Mouse (Mus musculus): Measurements from ENCODE around the gene Sirt3.

Sirt3 gene

DNA sequence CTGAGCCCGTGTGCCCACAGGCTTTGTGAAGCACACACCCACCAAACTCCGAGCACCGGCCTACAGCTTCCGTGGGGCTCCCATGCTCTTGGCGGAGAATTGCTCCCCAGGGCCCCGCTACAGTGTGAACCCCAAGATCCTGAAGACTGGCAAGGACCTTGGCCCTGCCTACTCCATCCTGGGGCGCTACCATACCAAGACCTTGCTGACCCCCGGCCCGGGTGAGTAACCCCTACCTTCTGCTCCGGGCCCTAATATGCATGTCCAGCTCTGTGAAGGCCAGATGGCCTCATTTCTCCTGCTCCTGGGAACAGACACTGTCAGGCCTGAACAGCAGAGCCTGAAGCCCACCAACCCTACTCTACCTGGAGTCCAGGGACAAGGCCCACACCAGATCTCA lies 33.5 kb downstream of the Sirt3 start:
- no peak for DNase-seq (ENCODE audit: low read depth, low spot score)

DNA sequence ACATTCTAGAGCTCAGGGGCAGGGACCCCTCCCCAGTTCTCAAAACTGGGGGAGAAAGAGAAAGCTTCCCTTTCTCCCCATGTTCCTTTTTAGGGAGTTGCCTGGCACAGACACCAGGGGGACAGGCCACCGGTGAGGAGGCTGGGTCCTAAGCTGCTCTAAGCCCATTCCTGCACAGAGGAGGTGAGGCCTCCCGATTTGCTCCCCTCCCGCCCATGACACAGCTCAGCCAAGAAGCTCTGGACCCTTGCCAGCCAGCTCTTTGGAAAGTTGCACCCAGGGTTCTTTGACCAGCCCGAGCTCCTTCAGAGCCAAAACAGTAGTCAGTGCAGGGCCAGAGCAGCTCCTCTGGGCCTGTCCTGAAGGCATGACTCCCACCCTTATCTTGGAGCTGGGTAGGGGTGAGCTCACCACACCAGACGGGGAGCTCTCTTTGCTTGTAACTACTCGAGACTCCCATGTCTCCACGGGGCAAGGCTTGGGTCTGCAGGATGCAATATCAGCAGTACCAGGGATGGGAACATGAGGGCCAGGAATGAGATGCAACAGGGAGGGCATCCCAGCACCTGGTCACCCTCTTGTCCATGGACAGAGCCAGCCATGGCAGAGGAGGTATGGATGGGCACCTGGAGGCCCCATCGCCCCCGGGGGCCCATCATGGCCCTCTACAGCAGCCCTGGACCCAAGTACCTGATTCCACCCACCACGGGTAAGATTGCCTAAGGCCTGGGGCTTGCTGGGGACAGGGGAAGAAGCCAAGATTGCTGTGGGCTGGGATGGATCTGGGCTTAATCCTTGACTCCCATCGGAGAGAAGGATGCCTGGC lies 34.1 kb downstream of the Sirt3 start, which contains the start of gene Odf3:
TSS of gene Odf3 (plus strand) at position 51 of the 826 bp plus-strand sequence.
- no peak for DNase-seq (ENCODE audit: low read depth, low spot score)

DNA sequence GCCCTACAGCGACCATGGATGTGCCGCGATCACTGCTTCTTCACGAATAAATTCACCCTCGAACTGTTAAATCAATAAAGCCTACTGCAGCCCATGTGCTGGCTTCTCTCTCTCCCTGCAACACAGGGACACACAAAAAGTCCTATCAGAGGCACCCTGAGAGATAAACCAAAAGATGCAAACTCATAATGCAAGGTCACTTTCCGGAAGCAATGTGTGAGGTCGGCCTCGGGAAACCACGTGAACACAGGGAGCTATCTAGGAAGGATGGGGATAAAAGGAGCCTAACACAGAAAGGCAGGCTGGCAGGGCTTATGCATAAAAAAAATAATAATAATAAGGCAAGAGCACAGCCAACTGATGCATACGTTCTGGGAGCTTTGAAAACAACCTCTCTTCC lies 35.4 kb downstream of the Sirt3 start:
- DNase-seq (ENCODE audit: low read depth, low spot score), result no peak

DNA sequence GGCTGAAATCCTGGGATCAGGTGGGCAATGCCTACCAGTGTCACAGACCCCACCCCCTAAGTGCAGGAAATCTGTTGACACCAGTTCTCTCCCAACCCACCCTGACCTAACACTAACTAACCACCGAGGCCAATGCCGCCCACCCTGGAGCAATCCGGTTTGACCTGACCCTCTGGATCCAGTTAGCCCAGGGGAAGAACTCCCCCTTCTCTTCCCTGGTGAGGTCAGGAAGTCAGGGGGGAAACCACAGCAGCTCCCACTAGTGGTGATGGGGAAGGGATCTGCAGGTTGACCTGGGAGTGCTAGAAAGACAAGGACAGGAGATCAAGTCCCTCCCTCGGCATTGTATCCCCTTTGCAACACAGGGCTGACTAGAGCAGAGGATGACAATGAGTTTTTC lies 36.4 kb downstream of the Sirt3 start:
- DNase-seq (ENCODE audit: low read depth, low spot score), result no peak

DNA sequence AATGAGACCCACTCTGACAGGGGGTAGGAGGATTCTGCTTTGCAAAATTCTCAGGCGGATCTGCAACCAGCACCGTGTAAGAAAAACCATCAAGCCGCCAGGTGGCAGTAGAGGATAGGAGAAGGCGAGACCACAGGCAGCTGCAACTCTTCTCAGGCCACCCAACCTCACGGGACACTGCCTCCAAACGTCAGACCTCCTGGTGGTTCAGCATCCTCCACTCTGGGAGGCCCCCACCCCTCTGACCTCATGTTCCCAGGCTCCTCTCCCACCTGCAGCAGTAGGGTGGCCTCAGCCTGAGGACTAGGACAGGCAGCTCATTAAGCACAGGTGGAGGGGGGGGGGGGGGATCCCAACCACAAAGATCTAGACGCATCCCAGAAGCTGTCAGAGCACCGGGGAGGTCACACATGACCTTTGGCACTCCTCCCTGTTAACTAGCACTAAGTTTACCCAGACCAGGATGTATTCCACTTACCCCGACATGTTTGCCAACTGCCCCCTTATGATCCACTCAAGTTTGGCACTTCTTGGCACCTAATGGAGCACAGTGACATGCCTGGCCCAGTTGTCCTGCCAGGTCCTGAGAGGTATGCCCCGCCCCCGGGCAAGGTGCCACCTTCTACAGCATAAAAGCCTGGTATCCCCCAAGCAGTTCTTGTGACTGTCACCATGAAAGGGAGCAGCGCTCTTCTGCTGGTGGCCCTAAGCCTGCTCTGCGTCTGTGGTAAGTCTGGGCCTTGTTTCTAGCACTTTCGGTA lies 37.0 kb downstream of the Sirt3 start, which contains the start of gene Scgb1c1:
TSS of gene Scgb1c1 (plus strand) at position 643 of the 761 bp plus-strand sequence.
- DNase-seq (ENCODE audit: low read depth, low spot score), result no peak

DNA sequence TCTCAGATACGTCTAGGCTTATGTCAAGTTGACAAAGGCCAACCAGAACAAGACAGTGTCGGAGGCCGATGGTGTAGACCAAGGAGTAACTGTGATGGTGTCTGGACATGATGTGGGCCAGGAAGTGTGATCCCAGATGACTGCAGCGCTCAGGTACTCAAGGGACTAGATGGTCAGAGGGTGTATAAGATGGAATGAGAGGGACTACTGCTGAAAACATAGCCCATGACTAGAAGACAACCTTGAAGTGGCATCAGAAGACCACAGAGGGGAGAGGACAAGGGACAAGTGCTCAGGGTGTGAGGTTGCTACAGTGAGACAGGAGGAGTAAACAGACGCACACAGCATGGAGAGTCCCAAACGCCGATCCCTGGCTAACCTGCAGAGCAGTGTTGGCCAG lies 38.3 kb downstream of the Sirt3 start:
- DNase-seq (ENCODE audit: low read depth, low spot score), result no peak

DNA sequence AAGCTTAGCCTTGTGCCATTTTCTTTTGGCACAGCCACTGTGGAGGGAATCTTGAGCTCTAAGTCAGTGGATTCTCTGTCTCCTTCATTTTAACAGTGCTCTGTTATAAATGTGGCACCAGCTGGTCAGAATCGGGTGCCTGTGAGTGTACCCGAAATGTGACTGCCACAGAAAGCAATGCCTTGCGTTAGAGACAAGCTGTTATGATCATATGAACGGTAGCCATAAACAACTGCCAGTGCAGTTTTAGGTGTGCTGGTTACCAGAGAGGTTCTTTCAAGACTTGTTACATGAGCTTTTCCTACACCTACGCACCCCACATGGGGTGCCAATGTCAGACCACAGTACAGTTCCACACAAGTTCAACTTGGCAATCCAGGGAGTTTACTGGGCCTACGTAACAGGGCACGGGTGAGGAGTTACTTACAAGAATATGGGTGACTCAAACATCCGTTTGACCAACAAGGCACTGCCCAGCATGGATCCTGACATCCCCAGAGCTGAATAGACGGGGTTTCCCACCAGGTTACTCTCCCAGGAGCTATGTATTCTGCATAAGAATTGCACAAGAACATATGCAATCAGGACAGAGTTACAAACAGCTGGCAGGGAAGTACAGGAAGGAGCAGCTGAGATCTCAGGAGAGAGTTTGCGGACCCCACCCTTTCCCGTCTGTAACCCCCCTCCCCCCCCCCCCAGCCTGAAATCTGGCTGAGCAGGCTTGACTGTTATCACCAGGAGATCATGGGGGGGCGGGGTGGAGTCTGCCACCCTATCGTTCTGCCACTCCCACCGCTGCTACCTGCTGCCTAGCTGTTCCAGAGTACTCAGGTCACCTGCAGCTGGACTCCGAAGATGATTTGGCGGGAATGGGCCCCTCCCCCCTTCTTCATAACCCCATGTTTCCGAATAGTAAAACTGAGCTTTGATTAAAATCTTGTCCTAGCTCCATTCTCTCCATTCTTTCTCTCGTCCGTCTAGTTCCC lies 41.1 kb downstream of the Sirt3 start:
- no peak for DNase-seq (ENCODE audit: low read depth, low spot score)

DNA sequence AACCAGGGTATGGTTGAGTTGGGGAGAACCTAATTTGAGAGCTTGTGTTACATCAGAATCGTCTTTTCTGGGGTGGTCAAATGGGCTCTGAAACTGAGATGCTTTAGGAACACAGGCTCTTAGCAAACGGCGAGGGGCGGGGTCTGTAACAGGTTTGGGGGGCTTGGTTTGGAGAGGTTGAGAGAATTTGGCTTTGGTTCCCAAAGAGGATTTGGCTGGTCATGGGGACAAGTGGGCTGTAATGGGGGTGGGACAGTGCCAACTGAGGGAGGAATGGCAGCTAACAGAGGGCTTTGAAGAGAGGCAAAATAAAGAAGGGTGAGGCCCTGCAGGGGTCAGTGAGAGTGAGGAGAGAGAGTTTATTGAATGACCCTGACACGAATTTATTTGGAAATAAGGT lies 42.6 kb downstream of the Sirt3 start:
- DNase-seq (ENCODE audit: low read depth, low spot score), result no peak

DNA sequence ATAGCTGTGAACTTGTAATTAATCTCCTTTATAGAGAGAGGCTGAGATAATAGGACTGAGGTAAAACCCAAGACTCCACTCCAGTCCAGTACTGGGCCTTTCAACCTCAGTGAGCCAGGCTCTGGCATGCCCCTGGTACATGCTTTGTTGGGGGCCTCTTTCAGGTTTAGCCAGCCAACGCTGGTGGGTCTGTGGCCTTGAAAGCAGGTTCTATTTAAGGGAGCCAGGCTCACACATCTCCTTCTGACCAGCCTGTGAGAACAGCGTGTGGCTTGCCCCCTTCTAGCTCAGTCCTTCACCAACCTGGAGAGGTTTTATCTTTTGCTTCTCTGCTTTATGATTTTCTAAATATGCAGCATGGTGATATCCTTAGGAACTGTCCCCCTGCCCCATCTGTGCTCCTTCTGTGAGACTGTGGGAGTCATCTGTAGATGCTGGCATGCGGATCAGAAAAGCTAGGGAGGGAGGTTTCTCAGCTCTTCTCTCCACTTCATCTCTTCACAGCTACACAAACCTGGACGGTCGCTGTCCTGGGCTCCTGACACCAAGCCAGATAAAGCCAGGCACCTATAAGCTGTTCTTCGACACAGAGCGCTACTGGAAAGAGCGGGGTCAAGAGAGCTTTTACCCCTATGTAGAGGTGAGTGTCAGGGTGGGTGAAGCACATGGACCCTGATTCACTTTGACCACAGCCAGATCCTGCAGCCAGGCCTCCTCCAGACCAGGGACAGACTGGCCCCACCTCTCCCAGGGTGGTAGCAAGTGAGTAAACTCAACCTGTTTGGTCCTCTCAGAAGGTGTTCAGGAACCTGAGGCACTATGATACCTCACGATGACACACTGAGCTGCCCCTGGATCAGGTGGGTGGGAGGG lies 45.6 kb downstream of the Sirt3 start:
- no peak for DNase-seq (ENCODE audit: low read depth, low spot score)

DNA sequence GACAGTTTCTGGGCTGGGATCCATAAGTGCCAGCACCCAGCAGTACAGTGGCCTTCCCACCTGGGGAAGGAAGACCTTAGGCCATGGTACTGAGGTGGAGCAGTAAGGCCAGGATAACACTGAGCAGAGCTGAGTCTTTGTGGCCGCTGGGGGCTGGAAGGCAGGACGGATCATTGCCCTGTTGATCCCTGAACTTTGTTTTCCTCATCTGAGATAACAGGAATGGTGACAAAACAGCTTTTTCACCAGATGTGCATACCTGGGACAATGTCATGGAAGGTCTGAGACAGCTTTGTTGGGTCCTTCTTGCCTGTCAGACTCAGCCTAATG lies 46.4 kb downstream of the Sirt3 start:
- no peak for DNase-seq (ENCODE audit: low read depth, low spot score)

DNA sequence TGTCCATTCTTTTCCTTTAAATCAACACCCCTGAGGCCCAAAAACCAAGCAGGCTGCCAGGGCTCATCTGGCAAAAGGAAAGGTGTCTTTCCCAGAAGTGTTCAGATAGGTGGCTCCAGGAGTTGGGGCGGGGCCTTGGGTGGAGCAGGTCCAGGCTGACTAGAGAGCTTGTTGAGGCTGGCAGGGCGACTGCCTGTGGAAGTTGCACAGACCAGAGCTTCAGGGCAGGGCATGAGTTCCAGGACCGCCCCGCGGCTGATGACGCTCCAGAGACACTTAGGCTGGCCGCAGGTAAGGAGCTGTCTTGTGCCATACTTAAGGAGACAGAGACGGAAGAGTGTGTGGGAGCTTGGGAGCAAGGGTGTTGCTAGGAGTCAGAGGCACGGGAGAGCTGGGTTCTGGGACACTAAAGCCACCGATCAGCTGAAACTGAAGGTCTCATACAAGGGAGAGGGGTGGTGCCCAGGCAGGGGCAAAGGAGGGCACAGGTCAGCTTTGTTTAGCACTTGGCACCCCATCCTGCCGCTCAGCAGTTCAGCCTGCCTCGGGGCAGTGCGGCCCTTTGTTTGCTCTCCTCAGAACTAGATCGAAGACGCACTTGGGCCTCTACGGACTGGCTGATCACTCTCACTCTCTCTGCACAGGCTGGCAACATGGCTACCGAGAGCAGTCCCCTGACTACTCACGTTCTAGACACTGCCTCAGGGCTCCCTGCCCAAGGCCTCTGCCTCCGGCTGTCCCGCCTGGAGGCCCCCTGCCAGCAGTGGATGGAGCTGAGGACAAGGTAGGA lies 46.9 kb downstream of the Sirt3 start, which contains the start of gene Urah:
TSS of gene Urah (plus strand) at position 51 of the 790 bp plus-strand sequence.
- no peak for DNase-seq (ENCODE audit: low read depth, low spot score)

DNA sequence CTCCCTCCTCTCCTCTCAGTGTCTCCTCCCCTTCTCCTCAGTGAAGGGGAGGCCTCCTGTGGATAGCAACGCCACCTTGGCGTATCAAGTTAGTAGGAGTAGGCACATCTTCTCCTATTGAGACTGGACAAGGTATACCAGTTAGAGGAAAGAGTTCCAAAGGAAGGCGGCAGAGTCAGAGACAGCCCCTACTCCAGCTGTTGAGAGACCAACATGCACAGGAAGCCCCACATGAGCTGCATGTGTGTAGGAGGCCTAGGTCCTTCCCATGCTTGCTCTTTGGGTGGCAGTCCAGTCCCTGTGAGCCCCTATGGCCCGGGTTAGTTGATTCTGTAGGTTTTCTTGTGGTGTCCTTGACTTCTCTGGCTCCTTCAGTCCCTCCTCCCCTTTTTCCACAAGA lies 48.8 kb downstream of the Sirt3 start:
- DNase-seq (ENCODE audit: low read depth, low spot score), result no peak

DNA sequence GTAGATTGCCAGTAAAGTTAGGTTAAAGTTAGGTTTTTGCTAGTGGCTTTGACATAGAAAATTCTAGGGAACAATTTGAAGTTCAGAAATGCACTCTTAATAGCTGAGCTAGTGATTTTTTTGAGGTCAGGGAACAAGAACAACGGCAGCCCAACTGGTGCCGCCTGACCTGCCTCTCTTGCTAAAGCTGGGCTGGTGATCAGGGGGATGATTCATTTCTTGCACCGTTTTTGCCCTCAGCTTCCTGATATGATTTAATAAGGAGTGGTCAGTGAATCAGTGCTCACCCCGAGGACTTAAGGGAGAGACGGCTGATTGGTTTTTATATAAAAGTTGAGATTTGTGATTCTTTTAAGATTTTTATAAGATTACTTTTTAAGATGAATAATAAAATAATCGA lies 50.7 kb downstream of the Sirt3 start:
- DNase-seq (ENCODE audit: low read depth, low spot score), result no peak

DNA sequence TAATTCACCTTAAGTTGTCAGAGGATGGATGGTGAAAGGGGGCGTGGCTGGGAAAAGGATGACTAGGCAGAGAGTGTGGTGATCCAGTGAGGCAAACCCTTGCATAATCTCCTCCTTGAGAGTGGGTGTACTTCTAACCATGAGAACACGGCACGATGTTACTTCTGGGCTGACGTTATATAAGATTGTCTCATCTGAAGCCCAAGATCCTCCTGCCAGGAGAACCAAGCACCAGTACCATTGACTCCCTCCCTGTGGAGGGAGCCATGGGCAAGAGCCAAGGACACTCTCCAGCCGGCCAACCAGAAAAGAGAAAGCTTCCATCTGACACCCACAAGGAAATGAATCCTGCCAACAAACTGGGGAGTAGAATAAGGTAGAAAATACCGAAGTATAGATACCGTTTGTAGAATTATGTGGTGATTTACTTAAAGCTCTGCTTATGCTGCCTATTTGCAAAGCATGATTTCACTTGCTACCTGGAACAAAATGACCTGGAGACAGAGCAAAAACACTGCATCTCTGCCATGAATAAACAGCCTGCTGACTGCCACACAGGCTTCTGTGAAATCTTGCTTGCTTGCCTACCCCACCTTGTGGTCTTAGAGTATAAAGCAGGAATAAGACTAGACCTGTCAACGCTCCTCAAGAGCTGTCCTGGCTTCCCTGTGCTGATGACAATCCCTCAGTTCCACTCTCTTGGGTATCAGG lies 53.8 kb downstream of the Sirt3 start:
- DNase-seq (ENCODE audit: low read depth, low spot score), result no peak

DNA sequence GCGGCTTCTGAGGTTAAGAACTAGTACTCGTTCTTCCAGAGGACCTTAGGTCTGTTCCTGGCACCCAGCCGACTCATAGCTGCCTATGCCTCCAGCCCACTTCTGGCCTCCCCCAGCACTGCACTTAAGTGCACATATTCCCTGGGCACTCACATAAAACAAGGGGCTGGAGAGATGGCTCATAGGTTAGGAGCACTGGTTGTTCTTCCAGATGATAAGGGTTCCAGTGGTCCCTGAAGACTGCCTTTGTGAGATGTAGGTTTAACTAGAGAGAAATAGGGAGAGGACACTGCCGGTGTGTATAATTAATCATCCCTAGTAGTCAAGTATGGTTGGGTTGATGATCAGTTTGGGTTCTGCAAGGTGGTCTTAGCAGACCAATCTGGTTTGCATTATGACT lies 59.4 kb downstream of the Sirt3 start:
- DNase-seq (ENCODE audit: low read depth, low spot score), result no peak

DNA sequence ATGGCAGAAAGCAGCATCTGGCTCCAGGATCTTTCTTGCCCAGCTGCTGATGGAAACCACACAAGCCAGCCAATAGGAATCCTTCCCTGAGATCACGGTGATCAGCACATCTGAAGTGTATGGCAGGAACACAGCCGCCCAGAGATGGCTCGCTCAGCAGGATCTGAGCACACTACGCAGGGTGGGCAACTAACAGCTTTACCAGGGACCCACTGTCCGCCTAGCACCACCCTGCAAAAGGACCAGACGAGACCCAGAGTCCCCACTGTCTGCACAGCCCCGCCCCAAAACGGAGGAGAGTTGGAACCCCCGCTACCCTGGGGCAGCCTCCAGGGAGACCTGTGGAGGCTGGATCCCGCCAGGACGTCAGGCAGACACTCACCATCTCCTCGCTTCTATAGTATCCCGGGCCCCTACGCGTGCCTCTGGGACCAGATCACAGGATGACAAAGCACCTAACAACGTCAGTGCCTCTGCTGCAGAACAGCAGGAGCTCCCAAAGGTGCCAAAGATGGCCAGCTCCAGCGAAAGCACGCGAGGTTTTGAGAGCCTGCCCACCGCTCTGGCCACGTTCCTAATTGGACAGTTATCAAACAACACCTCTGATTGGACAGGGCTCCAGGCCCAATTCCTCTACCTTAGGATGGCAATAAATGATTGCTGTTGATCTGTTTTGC lies 60.3 kb downstream of the Sirt3 start, which contains the start of gene Zfp941:
TSS of gene Zfp941 (minus strand) at position 526 of the 677 bp plus-strand sequence.
- DNase-seq (ENCODE audit: low read depth, low spot score), result no peak

DNA sequence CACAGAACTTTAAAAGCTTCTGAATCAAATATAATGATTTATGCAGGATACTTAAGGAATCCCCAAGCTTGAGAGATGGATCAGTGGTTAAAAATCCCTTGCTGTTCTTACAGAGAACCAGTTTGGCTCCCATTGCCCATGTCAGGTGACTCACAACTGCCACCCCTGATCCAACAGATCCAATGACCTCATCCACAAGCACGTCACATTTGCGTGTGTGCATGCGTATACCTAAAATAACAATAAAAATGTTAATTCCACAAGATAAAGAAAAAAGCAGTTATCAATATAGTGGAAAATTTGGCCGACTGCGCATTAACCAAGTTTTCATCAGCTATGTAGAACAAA lies 60.8 kb downstream of the Sirt3 start:
- no peak for DNase-seq (ENCODE audit: low read depth, low spot score)

DNA sequence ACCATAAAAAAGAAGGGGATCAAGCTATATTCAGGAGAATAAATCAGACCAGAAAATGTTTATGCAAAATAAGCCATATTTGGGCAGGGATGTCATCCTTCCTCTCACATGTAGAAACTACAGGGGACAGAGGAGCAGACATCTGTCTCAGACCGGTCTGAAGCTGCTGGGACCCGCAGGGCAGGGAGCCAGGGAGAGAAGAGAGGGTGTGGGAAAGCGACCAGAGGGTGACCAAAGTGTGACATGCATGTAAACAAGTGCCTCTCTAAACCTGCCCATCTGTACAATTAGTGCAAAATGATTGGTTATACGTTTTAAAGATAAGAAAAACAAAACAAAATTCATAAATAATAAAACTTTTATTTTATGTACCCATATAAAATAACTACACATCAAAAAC lies 61.9 kb downstream of the Sirt3 start:
- DNase-seq (ENCODE audit: low read depth, low spot score), result no peak

All from WW6 (cell line).